ENCODE assay signal across 11 mouse cellular contexts in the genomic region with DNA sequence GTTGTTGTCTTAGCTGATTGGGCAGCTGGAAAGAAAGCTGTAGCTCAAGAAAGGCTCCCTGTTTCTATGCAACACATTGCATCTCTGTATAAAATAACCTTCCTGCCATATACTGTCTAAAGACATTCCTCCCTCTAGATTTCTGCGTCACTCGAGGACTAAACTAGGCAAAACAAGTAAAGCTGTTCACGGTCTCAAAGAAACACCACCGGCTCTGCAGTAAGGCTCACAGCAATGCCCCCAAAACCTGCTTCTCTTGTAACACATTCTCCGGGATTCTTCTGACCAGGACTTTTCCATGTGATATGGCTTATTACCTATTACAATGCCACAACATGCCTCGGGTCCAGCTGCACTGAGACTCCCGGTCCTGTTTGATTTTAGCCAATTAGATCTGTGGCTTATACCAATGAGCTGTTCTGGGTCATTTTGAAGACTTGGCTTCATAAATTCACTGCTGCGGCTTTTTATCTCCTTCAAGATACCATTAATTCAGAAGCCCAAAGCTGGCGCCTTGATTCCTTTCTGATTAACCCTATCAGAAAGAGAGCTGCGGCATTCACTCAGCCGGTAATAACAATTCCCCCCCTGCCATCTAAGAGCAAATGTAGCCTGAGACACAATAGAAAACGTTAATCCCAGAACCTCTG.
DNase-seq lines count a peak whose midpoint lies in the region; ATAC-seq and TF ChIP-seq lines count a peak whose summit lies in the region.
"Had no signal": no experiment of that assay in that cellular context is flagged by ENCODE, and none has a peak within 500 bp of the region (broad histone marks: within the 10 kb centered on the region; RNA-seq: fewer than 3 reads in every experiment).

No protein-coding gene starts in this region.

- WGBS in forebrain, postnatal 0 days = 9% methylated on average over 12 of the region's 12 CpGs
- WGBS in neural tube, embryonic 13.5 days = 37% methylated on average over 12 of the region's 12 CpGs
- WGBS in lung, postnatal 0 days = 73% methylated on average over 12 of the region's 12 CpGs

- H3K27ac ChIP-seq in cortical plate, adult 2 months (ENCODE audit: insufficient read depth, low read length) = peak overlapping the region; percentile 80
- H3K27ac ChIP-seq in forebrain, postnatal 0 days (ENCODE audit: low read depth, low read length) = peak overlapping the region; percentile 6; the same call in 1 of the 2 replicates
- H3K27ac ChIP-seq in neural tube, embryonic 13.5 days (replicated peaks) = no peak overlapping the region
- H3K27ac ChIP-seq in lung, postnatal 0 days (ENCODE audit: low read length) = no peak overlapping the region
- H3K27ac ChIP-seq: lung, embryonic 15.5 days had no signal

- TF ChIP-seq CTCF in cortical plate, adult 2 months (IDR thresholded peaks at IDR 0.05; ENCODE audit: extremely low read depth, insufficient read depth, low read length) = no peak
- TF ChIP-seq CTCF in forebrain, postnatal 0 days (IDR thresholded peaks at IDR 0.05; ENCODE audit: low read depth) = no peak
- no peak for TF ChIP-seq CTCF in lung, postnatal 0 days (IDR thresholded peaks at IDR 0.05)

- peak; percentile 70 for ATAC-seq in forebrain, postnatal 0 days
- ATAC-seq in neural tube, embryonic 13.5 days (ENCODE audit: low read depth) = no peak
- no peak for ATAC-seq in lung, postnatal 0 days
- ATAC-seq in megakaryocyte progenitor cell, adult 5-6 weeks (replicated peaks; ENCODE audit: poor library complexity) = no peak

- H3K27me3 ChIP-seq in forebrain, postnatal 0 days (ENCODE audit: insufficient read depth, low read length) = no peaks in the 10 kb centered on the region
- H3K27me3 ChIP-seq in neural tube, embryonic 13.5 days = no peaks in the 10 kb centered on the region
- no peaks in the 10 kb centered on the region for H3K27me3 ChIP-seq in lung, postnatal 0 days (replicated peaks; ENCODE audit: insufficient read depth, low read length)
- H3K27me3 ChIP-seq: lung, embryonic 15.5 days had no signal

- H3K9me3 ChIP-seq in forebrain, postnatal 0 days (ENCODE audit: low read length) = no peaks in the 10 kb centered on the region
- no peaks in the 10 kb centered on the region for H3K9me3 ChIP-seq in neural tube, embryonic 13.5 days
- H3K9me3 ChIP-seq in lung, postnatal 0 days (ENCODE audit: low read length) = no peaks in the 10 kb centered on the region
- H3K9me3 ChIP-seq: lung, embryonic 15.5 days had no signal

- H3K4me3 ChIP-seq in cortical plate, adult 2 months (ENCODE audit: insufficient read depth, low read length) = peak overlapping the region; percentile 34
- H3K4me3 ChIP-seq in forebrain, postnatal 0 days (ENCODE audit: low read depth, low read length) = peak overlapping the region; percentile 20
- H3K4me3 ChIP-seq in neural tube, embryonic 13.5 days = 0 out of 2 replicates have a peak overlapping the region, but pooled peaks have one; percentile 1
- H3K4me3 ChIP-seq in lung, postnatal 0 days (ENCODE audit: low read depth, low read length) = no peak overlapping the region
- H3K4me3 ChIP-seq: lung, embryonic 15.5 days had no signal

- H3K4me1 ChIP-seq in cortical plate, adult 2 months (ENCODE audit: control insufficient read depth, insufficient read depth, low read length) = peaks cover 1% of the 10 kb centered on the region; the same call in 1 of the 2 replicates
- H3K4me1 ChIP-seq in forebrain, postnatal 0 days (ENCODE audit: insufficient read depth) = no peaks in the 10 kb centered on the region
- H3K4me1 ChIP-seq in neural tube, embryonic 13.5 days (replicated peaks) = peaks cover 7% of the 10 kb centered on the region; the same call in 1 of the 2 replicates
- no peaks in the 10 kb centered on the region for H3K4me1 ChIP-seq in lung, postnatal 0 days (ENCODE audit: insufficient read depth, low read depth, low read length)
- H3K4me1 ChIP-seq: lung, embryonic 15.5 days had no signal

- TF ChIP-seq EP300 in lung, postnatal 0 days (IDR thresholded peaks at IDR 0.05) = no peak

- TF ChIP-seq POLR2A in cortical plate, adult 2 months (IDR thresholded peaks at IDR 0.05; ENCODE audit: extremely low read depth, insufficient read depth, low read length) = 0 out of 2 replicates have a peak, but pooled peaks have one; percentile 35

- H3K4me2 ChIP-seq in forebrain, postnatal 0 days (ENCODE audit: low read depth) = peak overlapping the region; percentile 44
- peak overlapping the region; percentile 38 for H3K4me2 ChIP-seq in neural tube, embryonic 13.5 days
- no peak overlapping the region for H3K4me2 ChIP-seq in lung, postnatal 0 days (replicated peaks; ENCODE audit: low read depth, low read length)
- H3K4me2 ChIP-seq: lung, embryonic 15.5 days had no signal

- no peaks in the 10 kb centered on the region for H3K36me3 ChIP-seq in forebrain, postnatal 0 days (ENCODE audit: insufficient read depth)
- no peaks in the 10 kb centered on the region for H3K36me3 ChIP-seq in neural tube, embryonic 13.5 days
- H3K36me3 ChIP-seq in lung, postnatal 0 days (ENCODE audit: insufficient read depth, low read length) = no peaks in the 10 kb centered on the region
- H3K36me3 ChIP-seq: lung, embryonic 15.5 days had no signal

- DNase-seq in forebrain, postnatal 0 days = peak; percentile 43
- peak; percentile 5 to 21 for DNase-seq in layer of hippocampus, postnatal 36 days
- no peak for DNase-seq in lung, postnatal 0 days (ENCODE audit: low spot score)
- DNase-seq in heart, adult 8-10 months (ENCODE audit: low spot score) = no peak
- DNase-seq in cerebellum, adult 9-11 months = no peak
- DNase-seq: heart, postnatal 36 days; thymus, adult 18-20 months had no signal

- H3K9ac ChIP-seq in forebrain, postnatal 0 days = peak overlapping the region; percentile 26; the same call in 1 of the 2 replicates
- no peak overlapping the region for H3K9ac ChIP-seq in neural tube, embryonic 13.5 days
- H3K9ac ChIP-seq in lung, postnatal 0 days (replicated peaks; ENCODE audit: low read depth) = no peak overlapping the region
- H3K9ac ChIP-seq: lung, embryonic 15.5 days had no signal

Comparison
In these comparisons a context has a peak if more than half of its experiments do, and no peak if none do; other contexts are left out.
1. H3K27ac ChIP-seq: peak in cortical plate, adult 2 months (single experiment) and forebrain, postnatal 0 days (single experiment); none in neural tube, embryonic 13.5 days (single experiment) and lung, postnatal 0 days (single experiment).
2. DNase-seq: peak in forebrain, postnatal 0 days (single experiment) and layer of hippocampus, postnatal 36 days (2 of 2); none in lung, postnatal 0 days (single experiment), heart, adult 8-10 months (single experiment) and cerebellum, adult 9-11 months (single experiment).